22 mouse cellular contexts compared by ENCODE assay signal in genomic region chr1:130085910-130086309, GRCm38 (mm10).
"Had no signal": no experiment of that assay in that cellular context is flagged by ENCODE, and none has a peak within 500 bp of the region (broad histone marks: within the 10 kb centered on the region; RNA-seq: fewer than 3 reads in every experiment).

No protein-coding gene starts in this region.

- H3K9me3 ChIP-seq: limb, embryonic 10.5 days; limb, embryonic 13.5 days; liver, embryonic 12.5 days; liver, embryonic 15.5 days; midbrain, embryonic 12.5 days; midbrain, embryonic 15.5 days; neural tube, embryonic 12.5 days; neural tube, embryonic 15.5 days; stomach, embryonic 15.5 days had no signal

- ATAC-seq: hindbrain, postnatal 0 days; intestine, postnatal 0 days; liver, embryonic 12.5 days; midbrain, embryonic 15.5 days had no signal

- H3K4me3 ChIP-seq: limb, embryonic 10.5 days; limb, embryonic 13.5 days; liver, embryonic 12.5 days; liver, embryonic 15.5 days; midbrain, embryonic 12.5 days; midbrain, embryonic 15.5 days; neural tube, embryonic 12.5 days; neural tube, embryonic 15.5 days; stomach, embryonic 15.5 days had no signal

- H3K9ac ChIP-seq: limb, embryonic 13.5 days; liver, embryonic 12.5 days; liver, embryonic 15.5 days; midbrain, embryonic 12.5 days; midbrain, embryonic 15.5 days; neural tube, embryonic 12.5 days; neural tube, embryonic 15.5 days; stomach, embryonic 15.5 days had no signal

- H3K4me2 ChIP-seq: limb, embryonic 13.5 days; liver, embryonic 12.5 days; liver, embryonic 15.5 days; midbrain, embryonic 12.5 days; midbrain, embryonic 15.5 days; neural tube, embryonic 12.5 days; neural tube, embryonic 15.5 days; stomach, embryonic 15.5 days had no signal

- H3K4me1 ChIP-seq: limb, embryonic 10.5 days; limb, embryonic 13.5 days; liver, embryonic 12.5 days; liver, embryonic 15.5 days; midbrain, embryonic 12.5 days; midbrain, embryonic 15.5 days; neural tube, embryonic 12.5 days; neural tube, embryonic 15.5 days; stomach, embryonic 15.5 days had no signal

- DNase-seq: kidney, adult 2 months; kidney, postnatal 25 days; liver; lung, adult 18-20 months; right cerebral cortex, adult 18-20 months; right cerebral cortex, postnatal 25 days; spleen, adult 18-20 months; thymus, adult 18-20 months; thymus, postnatal 36 days had no signal

- H3K27me3 ChIP-seq: limb, embryonic 13.5 days; liver, embryonic 12.5 days; liver, embryonic 15.5 days; midbrain, embryonic 12.5 days; midbrain, embryonic 15.5 days; neural tube, embryonic 12.5 days; neural tube, embryonic 15.5 days; stomach, embryonic 15.5 days had no signal

- H3K36me3 ChIP-seq: limb, embryonic 10.5 days; limb, embryonic 13.5 days; liver, embryonic 12.5 days; liver, embryonic 15.5 days; midbrain, embryonic 12.5 days; midbrain, embryonic 15.5 days; neural tube, embryonic 12.5 days; neural tube, embryonic 15.5 days; stomach, embryonic 15.5 days had no signal

- H3K27ac ChIP-seq: hindbrain, postnatal 0 days; kidney, postnatal 0 days; limb, embryonic 10.5 days; limb, embryonic 13.5 days; liver, embryonic 12.5 days; liver, embryonic 15.5 days; macrophage; midbrain, embryonic 12.5 days; midbrain, embryonic 15.5 days; neural tube, embryonic 12.5 days; neural tube, embryonic 15.5 days; stomach, embryonic 15.5 days had no signal
